Mouse (Mus musculus): Measurements from ENCODE around the gene Ctxn2. TPM values are rescaled to one million over a fixed set of nuclear protein-coding genes. Genes with fewer than 3 reads are reported as not detected.
A peak's percentile ranks its signal among the peaks of the same experiment; 100 is the strongest.

Ctxn2 gene
- polyA plus RNA-seq, 1 experiment from 2014 or later: 0.36 TPM

- Histone ChIP-seq H3K9ac (ENCODE audit: low read length) (peak within 1 kb of the TSS; percentile 98), H3K27me3 (ENCODE audit: control insufficient read depth, insufficient read depth, low read length) (no peaks in the 10 kb centered on the region), H3K4me1 (ENCODE audit: control insufficient read depth, insufficient read depth, low read length) (peaks cover 10% of the 10 kb centered on the region; the same call in 1 of the 2 replicates), H3K27ac (ENCODE audit: low read depth, low read length) (peak within 1 kb of the TSS; percentile 85), H3K4me2 (peak within 1 kb of the TSS; percentile 61), H3K4me3 (ENCODE audit: low read depth, low read length) (peak within 1 kb of the TSS; percentile 89), H3K9me3 (ENCODE audit: control insufficient read depth, low read length) (no peaks in the 10 kb centered on the region), H3K36me3 (ENCODE audit: control insufficient read depth, insufficient read depth, low read length) (no peaks in the 10 kb centered on the region)
- ATAC-seq (ENCODE audit: low FRiP score) (peak; percentile 87), DNase-seq (ENCODE audit: low spot score, missing footprints) (peak; percentile 98)
- under 1% methylated on average over 32 of the region's 48 CpGs for WGBS
Observed at GRCm38 (mm10) chr2:125123477-125123852, 13.0 kb upstream of the Ctxn2 start, which contains the start of gene Myef2. Gene Myef2 (minus strand): TSS chr2:125123661.

- H3K4me2 ChIP-seq: no peak overlapping the region
- H3K27me3 ChIP-seq (ENCODE audit: control insufficient read depth, insufficient read depth, low read length): no peaks in the 10 kb centered on the region
- H3K9me3 ChIP-seq (ENCODE audit: control insufficient read depth, low read length): no peaks in the 10 kb centered on the region
- no peak overlapping the region for H3K4me3 ChIP-seq (ENCODE audit: low read depth, low read length)
- WGBS: 47% methylated on average over 4 of the region's 4 CpGs
- DNase-seq (ENCODE audit: low spot score, missing footprints) (no peak), ATAC-seq (ENCODE audit: low FRiP score) (no peak)
- H3K27ac ChIP-seq (ENCODE audit: low read depth, low read length): no peak overlapping the region
- H3K9ac ChIP-seq (ENCODE audit: low read length): no peak overlapping the region
- peaks cover 8% of the 10 kb centered on the region; the same call in 1 of the 2 replicates for H3K4me1 ChIP-seq (ENCODE audit: control insufficient read depth, insufficient read depth, low read length)
- no peaks in the 10 kb centered on the region for H3K36me3 ChIP-seq (ENCODE audit: control insufficient read depth, insufficient read depth, low read length)
Observed at GRCm38 (mm10) chr2:125125824-125126223, 10.7 kb upstream of the Ctxn2 start.

GRCm38 (mm10) chr2:125126792-125127191 is 9.7 kb upstream of the Ctxn2 start:
- Histone ChIP-seq H3K4me2 (no peak overlapping the region), H3K9me3 (ENCODE audit: control insufficient read depth, low read length) (no peaks in the 10 kb centered on the region), H3K4me3 (ENCODE audit: low read depth, low read length) (no peak overlapping the region), H3K27ac (ENCODE audit: low read depth, low read length) (no peak overlapping the region), H3K36me3 (ENCODE audit: control insufficient read depth, insufficient read depth, low read length) (no peaks in the 10 kb centered on the region), H3K9ac (ENCODE audit: low read length) (no peak overlapping the region), H3K4me1 (ENCODE audit: control insufficient read depth, insufficient read depth, low read length) (no peaks in the 10 kb centered on the region; the same call in 1 of the 2 replicates), H3K27me3 (ENCODE audit: control insufficient read depth, insufficient read depth, low read length) (no peaks in the 10 kb centered on the region)
- 82% methylated on average over 3 of the region's 3 CpGs for WGBS
- DNase-seq (ENCODE audit: low spot score, missing footprints): no peak
- no peak for ATAC-seq (ENCODE audit: low FRiP score)

GRCm38 (mm10) chr2:125134113-125134512 is 2.4 kb upstream of the Ctxn2 start:
- 20% methylated on average over 4 of the region's 4 CpGs for WGBS
- DNase-seq (ENCODE audit: low spot score, missing footprints) (no peak), ATAC-seq (ENCODE audit: low FRiP score) (peak; percentile 44; the same call in 1 of the 2 replicates)
- Histone ChIP-seq H3K27ac (ENCODE audit: low read depth, low read length) (no peak overlapping the region), H3K36me3 (ENCODE audit: control insufficient read depth, insufficient read depth, low read length) (no peaks in the 10 kb centered on the region), H3K4me2 (no peak overlapping the region), H3K4me1 (ENCODE audit: control insufficient read depth, insufficient read depth, low read length) (peaks cover 2% of the 10 kb centered on the region; the same call in 1 of the 2 replicates), H3K27me3 (ENCODE audit: control insufficient read depth, insufficient read depth, low read length) (no peaks in the 10 kb centered on the region), H3K9me3 (ENCODE audit: control insufficient read depth, low read length) (no peaks in the 10 kb centered on the region), H3K9ac (ENCODE audit: low read length) (no peak overlapping the region), H3K4me3 (ENCODE audit: low read depth, low read length) (no peak overlapping the region)

GRCm38 (mm10) chr2:125136846-125137245 is 354 bp downstream of the Ctxn2 start:
- no peak for ATAC-seq (ENCODE audit: low FRiP score)
- H3K27me3 ChIP-seq (ENCODE audit: control insufficient read depth, insufficient read depth, low read length): no peaks in the 10 kb centered on the region
- no peak overlapping the region for H3K4me3 ChIP-seq (ENCODE audit: low read depth, low read length)

GRCm38 (mm10) chr2:125142336-125142735 is 5.8 kb downstream of the Ctxn2 start:
- no peaks in the 10 kb centered on the region for H3K4me1 ChIP-seq (ENCODE audit: control insufficient read depth, insufficient read depth, low read length)
- H3K27ac ChIP-seq (ENCODE audit: low read depth, low read length): no peak overlapping the region
- no peak for DNase-seq (ENCODE audit: low spot score, missing footprints)
- no peak overlapping the region for H3K9ac ChIP-seq (ENCODE audit: low read length)
- no peak for ATAC-seq (ENCODE audit: low FRiP score)
- no peak overlapping the region for H3K4me2 ChIP-seq
- H3K36me3 ChIP-seq (ENCODE audit: control insufficient read depth, insufficient read depth, low read length): no peaks in the 10 kb centered on the region
- H3K4me3 ChIP-seq (ENCODE audit: low read depth, low read length): no peak overlapping the region
- no peaks in the 10 kb centered on the region for H3K27me3 ChIP-seq (ENCODE audit: control insufficient read depth, insufficient read depth, low read length)
- H3K9me3 ChIP-seq (ENCODE audit: control insufficient read depth, low read length): no peaks in the 10 kb centered on the region

More at GRCm38 (mm10) chr2:125136846-125137245, 354 bp downstream of the Ctxn2 start:
- Histone ChIP-seq H3K36me3 (ENCODE audit: control insufficient read depth, insufficient read depth, low read length) (no peaks in the 10 kb centered on the region), H3K9me3 (ENCODE audit: control insufficient read depth, low read length) (no peaks in the 10 kb centered on the region), H3K9ac (ENCODE audit: low read length) (no peak overlapping the region), H3K4me2 (peak overlapping the region; percentile 59), H3K27ac (ENCODE audit: low read depth, low read length) (no peak overlapping the region), H3K4me1 (ENCODE audit: control insufficient read depth, insufficient read depth, low read length) (peaks cover 2% of the 10 kb centered on the region; the same call in 1 of the 2 replicates)
- 30% methylated on average over 7 of the region's 7 CpGs for WGBS
- no peak for DNase-seq (ENCODE audit: low spot score, missing footprints)

GRCm38 (mm10) chr2:125152388-125152787 is 15.9 kb downstream of the Ctxn2 start, which contains the start of gene Slc12a1:
Gene Slc12a1 (plus strand): TSS chr2:125152505.
- no peak within 1 kb of the TSS for H3K27ac ChIP-seq (ENCODE audit: low read depth, low read length)
- no peaks in the 10 kb centered on the region for H3K4me1 ChIP-seq (ENCODE audit: control insufficient read depth, insufficient read depth, low read length)
- no peak within 1 kb of the TSS for H3K4me3 ChIP-seq (ENCODE audit: low read depth, low read length)
- WGBS: 89% methylated on average over 6 of the region's 6 CpGs
- no peak within 1 kb of the TSS for H3K9ac ChIP-seq (ENCODE audit: low read length)
- no peaks in the 10 kb centered on the region for H3K36me3 ChIP-seq (ENCODE audit: control insufficient read depth, insufficient read depth, low read length)
- ATAC-seq (ENCODE audit: low FRiP score) (no peak), DNase-seq (ENCODE audit: low spot score, missing footprints) (no peak)
- H3K4me2 ChIP-seq: no peak within 1 kb of the TSS
- H3K9me3 ChIP-seq (ENCODE audit: control insufficient read depth, low read length): no peaks in the 10 kb centered on the region
- H3K27me3 ChIP-seq (ENCODE audit: control insufficient read depth, insufficient read depth, low read length): no peaks in the 10 kb centered on the region

GRCm38 (mm10) chr2:125154294-125154693 is 17.8 kb downstream of the Ctxn2 start:
- 83% methylated on average over 9 of the region's 9 CpGs for WGBS
- ATAC-seq (ENCODE audit: low FRiP score): no peak

GRCm38 (mm10) chr2:125155504-125155903 is 19.0 kb downstream of the Ctxn2 start:
- Histone ChIP-seq H3K9ac (ENCODE audit: low read length) (no peak overlapping the region), H3K4me1 (ENCODE audit: control insufficient read depth, insufficient read depth, low read length) (no peaks in the 10 kb centered on the region), H3K4me3 (ENCODE audit: low read depth, low read length) (no peak overlapping the region), H3K9me3 (ENCODE audit: control insufficient read depth, low read length) (no peaks in the 10 kb centered on the region), H3K27ac (ENCODE audit: low read depth, low read length) (no peak overlapping the region), H3K36me3 (ENCODE audit: control insufficient read depth, insufficient read depth, low read length) (no peaks in the 10 kb centered on the region), H3K4me2 (no peak overlapping the region), H3K27me3 (ENCODE audit: control insufficient read depth, insufficient read depth, low read length) (no peaks in the 10 kb centered on the region)
- WGBS: 24% methylated on average over 2 of the region's 2 CpGs
- ATAC-seq (ENCODE audit: low FRiP score) (no peak), DNase-seq (ENCODE audit: low spot score, missing footprints) (no peak)

More at GRCm38 (mm10) chr2:125154294-125154693, 17.8 kb downstream of the Ctxn2 start:
- no peaks in the 10 kb centered on the region for H3K27me3 ChIP-seq (ENCODE audit: control insufficient read depth, insufficient read depth, low read length)
- H3K4me3 ChIP-seq (ENCODE audit: low read depth, low read length): no peak overlapping the region
- no peak overlapping the region for H3K27ac ChIP-seq (ENCODE audit: low read depth, low read length)
- H3K9ac ChIP-seq (ENCODE audit: low read length): no peak overlapping the region
- H3K36me3 ChIP-seq (ENCODE audit: control insufficient read depth, insufficient read depth, low read length): no peaks in the 10 kb centered on the region
- H3K4me1 ChIP-seq (ENCODE audit: control insufficient read depth, insufficient read depth, low read length): no peaks in the 10 kb centered on the region
- H3K4me2 ChIP-seq: no peak overlapping the region
- H3K9me3 ChIP-seq (ENCODE audit: control insufficient read depth, low read length): no peaks in the 10 kb centered on the region
- DNase-seq (ENCODE audit: low spot score, missing footprints): no peak

Measured in midbrain, embryonic 11.5 days (tissue).